Mouse (Mus musculus) yolk sac, embryonic 10.5 days (tissue): Measurements from ENCODE around the gene Nxt2.
"Not testable (repeated sequence)": the region's sequence is repeated elsewhere in the genome, so short reads cannot be mapped to it uniquely, and the experiment has no call there.

Source experiments
- DNase-seq: peaks from one replicate; pipeline ENCODE4 v3.0.0-alpha.2; 2017; ENCODE audit warnings: low spot score

Gene Nxt2

DNA sequence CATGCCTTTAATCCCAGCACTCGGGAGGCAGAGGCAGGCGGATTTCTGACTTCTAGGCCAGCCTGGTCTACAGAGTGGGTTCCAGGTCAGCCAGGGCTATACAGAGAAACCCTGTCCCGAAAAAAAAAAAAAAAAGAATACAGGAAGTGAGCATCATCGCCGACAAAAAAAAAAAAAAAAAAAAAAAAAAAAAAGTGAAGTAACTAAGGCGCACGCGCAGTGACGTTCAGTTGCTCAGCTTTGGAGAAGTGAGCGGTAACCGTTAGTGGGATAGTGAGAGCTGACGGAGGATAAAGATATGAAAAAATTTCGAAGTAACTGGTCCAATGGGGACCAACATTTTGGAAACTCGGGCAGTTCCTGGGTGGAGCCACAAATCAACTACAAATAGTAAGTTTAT is at the start of gene Nxt2:
TSS of gene Nxt2 (plus strand) at position 229 of the 400 bp plus-strand sequence.
- DNase-seq = no peak

GRCm38 (mm10) chrX:142176981-142177380 is 49.6 kb upstream of the Nxt2 start:
- DNase-seq = no peak

DNA sequence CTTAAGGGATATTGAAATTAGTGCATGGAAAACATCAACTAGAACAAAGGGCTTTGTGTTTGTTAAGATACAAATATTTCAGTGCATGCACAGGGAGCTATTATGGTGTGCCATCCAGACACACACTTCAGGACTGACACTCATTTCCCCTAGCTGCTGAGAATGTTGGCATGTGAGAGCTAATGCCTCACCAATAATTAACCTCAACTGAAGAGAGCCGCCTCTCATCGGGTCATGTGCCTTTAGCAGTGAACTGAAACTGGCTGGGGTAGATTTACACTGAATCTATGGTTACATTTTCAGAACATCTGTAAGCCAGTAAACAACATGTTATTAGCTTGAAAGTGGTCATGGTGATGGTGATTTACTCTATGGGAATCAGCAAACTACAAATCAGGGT is 44.5 kb upstream of the Nxt2 start:
- no peak for DNase-seq

GRCm38 (mm10) chrX:142189023-142189703 is 37.4 kb upstream of the Nxt2 start:
- peak; percentile 1 for DNase-seq

GRCm38 (mm10) chrX:142190355-142190754 is 36.2 kb upstream of the Nxt2 start:
- no peak for DNase-seq

DNA sequence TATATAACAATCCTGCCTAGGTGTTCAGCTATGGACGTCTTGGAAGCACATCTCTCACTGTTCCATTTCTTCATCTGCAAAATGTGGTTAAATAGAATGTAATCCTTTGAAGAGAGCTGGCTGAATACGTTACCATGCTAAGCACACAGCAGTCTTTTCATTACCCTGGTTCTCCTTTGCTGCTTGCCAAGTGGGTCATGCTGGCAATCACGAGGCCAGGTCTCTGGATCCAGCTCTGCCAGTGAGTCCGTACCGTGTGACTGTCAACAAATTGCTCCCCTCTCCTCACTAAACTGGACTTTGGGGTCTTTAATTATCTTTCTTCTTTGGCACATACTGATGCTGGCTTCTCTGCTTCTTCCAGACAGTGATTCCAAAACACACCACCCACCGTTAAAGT is 32.1 kb upstream of the Nxt2 start:
- no peak for DNase-seq

- no peak for DNase-seq
Observed at GRCm38 (mm10) chrX:142195551-142195950, 31.0 kb upstream of the Nxt2 start.

DNA sequence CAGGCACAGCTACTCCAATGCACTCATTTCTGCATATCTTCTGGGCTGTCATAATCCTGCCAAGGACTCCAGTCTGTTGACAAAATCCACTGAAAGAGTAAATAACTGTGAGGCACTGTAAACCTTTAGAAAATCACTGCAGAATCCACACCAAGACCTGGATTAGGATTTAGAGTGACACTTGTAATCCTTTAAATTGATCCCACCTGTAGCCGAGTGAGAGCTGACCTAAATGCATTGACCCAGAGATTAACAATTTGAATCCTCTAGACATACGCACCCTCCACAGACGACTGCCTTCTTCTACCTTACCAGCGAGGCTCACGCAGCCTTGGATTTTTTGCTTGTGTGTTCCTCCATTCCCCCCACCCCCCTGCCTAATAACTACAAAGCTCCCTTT is 29.7 kb upstream of the Nxt2 start, which contains the start of gene Gucy2f:
TSS of gene Gucy2f (minus strand) at position 101 of the 400 bp plus-strand sequence.
- no peak for DNase-seq

DNA sequence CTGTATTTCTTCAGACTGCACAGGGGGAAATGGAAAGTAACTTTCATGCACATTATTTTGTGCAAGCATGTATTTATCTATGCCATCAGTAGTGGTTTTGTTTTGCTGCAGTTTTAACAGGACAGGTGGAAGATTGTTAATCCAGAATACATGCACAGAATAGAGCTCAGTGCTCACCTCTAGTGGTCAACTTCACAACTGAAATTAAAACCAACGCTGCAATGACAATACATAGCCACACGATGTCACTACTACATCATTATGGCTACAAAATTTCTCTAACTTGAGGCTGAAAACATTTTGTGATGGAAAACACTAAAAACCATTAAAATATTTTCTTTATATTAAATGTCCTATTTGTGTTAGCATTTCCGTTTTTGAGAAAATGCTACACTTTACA is 26.3 kb upstream of the Nxt2 start:
- DNase-seq = peak; percentile 12

GRCm38 (mm10) chrX:142227398-142228054 is 956 bp downstream of the Nxt2 start:
- peak; percentile 45 for DNase-seq

DNA sequence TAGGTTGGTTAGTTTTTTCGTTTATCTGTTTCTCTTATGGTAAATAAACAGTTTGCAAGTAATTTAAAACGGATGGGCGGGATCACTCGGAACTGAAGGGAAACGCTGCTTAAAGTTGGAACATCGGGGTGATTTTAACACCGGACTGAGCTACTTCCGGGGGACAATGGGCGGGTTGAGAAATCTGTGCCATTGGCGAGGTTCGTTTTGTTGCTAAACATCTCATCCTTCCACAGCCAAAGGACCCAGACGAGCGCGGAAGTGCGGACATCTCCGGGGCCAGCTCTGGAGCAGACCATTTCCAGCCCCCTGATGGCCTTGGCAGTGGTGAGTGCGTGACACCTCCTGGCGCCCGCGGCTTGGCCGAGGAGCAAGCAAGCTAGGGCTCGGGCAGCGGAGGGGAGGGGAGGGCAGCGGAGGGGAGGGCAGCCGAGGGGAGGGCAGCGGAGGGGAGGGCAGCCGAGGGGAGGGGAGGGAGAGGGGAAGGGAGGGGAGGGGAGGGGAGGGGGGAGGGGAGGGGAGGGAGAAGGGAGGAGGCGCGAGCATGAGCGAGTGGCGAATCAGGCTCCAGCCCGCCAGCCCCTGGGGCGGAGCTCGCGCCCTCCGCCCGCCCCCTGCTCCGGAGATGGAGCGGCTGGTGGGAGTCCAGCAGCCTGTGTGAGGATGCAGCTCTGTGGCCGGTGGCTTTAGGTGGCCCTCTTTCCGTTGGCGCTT is 1.6 kb downstream of the Nxt2 start:
- peak; percentile 60 for DNase-seq

- no peak for DNase-seq
Observed at GRCm38 (mm10) chrX:142228769-142229158, 2.2 kb downstream of the Nxt2 start.

DNA sequence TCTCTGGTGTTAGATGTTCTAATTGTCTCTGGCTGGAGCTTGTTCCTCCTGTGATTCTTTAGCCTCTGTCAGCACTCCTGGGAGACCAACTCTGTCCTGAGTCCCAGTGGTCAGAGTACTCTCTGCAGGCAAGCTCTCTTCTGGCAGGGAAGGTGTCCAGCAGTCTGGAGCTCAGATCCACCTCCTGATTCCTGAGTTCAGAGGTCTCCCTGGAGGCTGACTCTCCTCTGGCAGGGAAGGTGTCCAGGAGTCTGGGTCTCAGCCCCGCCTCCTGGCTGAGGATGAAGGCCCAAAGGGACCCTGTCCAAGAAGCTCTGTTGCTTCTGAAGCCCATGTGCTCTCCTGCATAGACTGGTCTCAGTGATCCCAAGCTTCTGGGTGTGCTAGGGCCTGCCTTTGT is 9.6 kb downstream of the Nxt2 start:
- not testable (repeated sequence) for DNase-seq

DNA sequence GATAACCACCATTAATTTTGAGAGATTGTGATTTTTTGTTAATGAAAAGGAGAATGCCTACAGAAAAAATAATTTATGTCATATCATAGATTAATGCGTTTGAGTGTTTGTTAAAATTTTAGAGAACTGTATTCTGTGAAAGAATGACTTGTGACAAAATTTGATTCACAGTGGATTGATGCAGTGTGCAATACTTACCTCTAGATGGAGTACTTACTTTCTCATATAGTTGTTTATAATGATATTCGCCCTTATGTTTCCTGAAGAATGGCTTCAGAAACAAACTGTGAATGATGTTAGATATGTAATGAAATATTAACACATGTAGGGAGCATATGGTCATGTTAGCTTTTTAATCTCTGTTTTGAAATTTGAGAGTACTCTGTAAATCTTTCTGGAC is 10.5 kb downstream of the Nxt2 start:
- DNase-seq = no peak

GRCm38 (mm10) chrX:142245682-142246327 is 19.2 kb downstream of the Nxt2 start:
- no peak for DNase-seq

DNA sequence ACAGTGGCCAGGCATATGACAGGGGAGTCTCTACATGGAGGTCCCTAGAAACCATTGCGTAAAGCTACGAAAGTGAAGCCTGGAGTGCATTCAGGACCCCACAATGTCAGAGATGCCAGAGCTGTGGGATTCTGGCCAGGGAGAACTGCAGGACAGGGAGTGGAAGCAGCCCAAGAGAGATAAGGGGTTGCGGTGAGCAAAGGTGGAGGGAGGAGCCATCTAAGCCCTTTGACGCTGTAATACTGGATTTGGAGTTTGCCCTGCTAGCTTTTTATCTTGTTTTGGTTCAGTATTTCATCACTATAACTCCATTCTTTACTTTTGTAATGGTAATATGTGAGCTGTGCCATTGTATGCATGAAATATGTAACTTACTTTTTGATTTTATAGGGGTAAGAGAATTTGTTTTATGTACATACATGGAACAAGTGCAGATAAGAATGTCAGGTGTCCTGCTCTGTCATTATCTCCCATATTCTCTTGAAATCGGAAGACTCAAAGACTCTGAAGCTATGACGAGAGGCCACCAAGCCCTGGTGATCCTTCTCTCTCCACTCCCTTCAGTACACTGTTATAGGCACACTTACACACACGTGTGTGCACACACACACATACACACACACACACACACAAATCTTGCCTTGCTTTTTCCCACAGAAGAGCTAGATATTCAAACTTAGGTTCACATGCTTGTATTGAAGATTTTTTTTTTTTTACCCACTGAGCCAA is 23.6 kb downstream of the Nxt2 start:
- DNase-seq = no peak

GRCm38 (mm10) chrX:142276031-142276430 is 49.5 kb downstream of the Nxt2 start:
- DNase-seq = no peak

DNA sequence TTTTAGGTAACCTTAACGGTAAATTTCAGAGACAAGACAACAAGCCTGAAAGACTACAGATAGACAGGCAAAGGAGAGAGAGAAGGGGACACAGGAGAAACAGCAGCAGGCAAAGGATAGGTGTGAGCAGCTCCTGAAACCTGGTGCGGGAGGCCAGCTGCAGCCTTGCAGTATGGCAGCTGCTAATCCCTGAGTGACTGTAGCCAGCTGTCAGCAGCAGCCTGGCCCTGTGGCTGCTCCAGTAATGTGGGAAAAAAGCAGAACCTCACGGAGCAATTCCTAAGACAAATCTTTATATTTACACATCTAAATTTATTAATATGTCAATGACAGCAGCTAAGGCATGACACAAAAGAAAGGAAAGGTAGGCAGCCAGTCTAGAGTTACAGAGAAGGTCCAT is 50.0 kb downstream of the Nxt2 start:
- no peak for DNase-seq

- peak; percentile 7 for DNase-seq
Observed at GRCm38 (mm10) chrX:142285905-142286304, 59.3 kb downstream of the Nxt2 start.
